Mouse (Mus musculus): ENCODE results near the gene Depdc5. TPM values are rescaled to one million over a fixed set of nuclear protein-coding genes. Genes with fewer than 3 reads are reported as not detected.
"Not testable (repeated sequence)": the region's sequence is repeated elsewhere in the genome, so short reads cannot be mapped to it uniquely, and the experiment has no call there.

Depdc5 gene
- total and polyA plus RNA-seq, 3 experiments = 21.1 to 39.3 (median 36.6) TPM

DNA sequence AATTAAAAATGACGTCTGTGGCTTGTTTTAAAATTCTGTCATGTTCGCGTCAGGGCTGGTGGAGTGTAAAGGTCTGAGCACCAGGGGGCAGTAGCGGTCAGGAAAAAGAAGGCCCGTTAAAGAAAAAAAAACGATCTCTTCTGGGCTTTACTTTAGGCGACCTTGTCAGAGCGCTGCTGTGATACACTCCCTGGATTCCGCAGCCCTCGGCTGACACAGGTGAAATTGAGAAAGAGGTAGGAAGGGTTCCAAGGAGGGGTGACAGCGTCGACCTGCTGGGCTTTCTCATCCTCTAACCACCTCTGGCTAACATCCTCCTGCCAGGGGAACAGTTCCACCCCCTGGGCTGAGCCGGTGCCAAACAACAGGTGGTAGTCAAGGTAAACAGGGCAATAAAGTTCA is 176.0 kb downstream of the Depdc5 start:
- peaks cover 6% of the 10 kb centered on the region for H3K9me3 ChIP-seq (replicated peaks; ENCODE audit: low read length)
- peak overlapping the region; percentile 91 for H3K4me2 ChIP-seq (ENCODE audit: insufficient read depth, low read depth, poor library complexity, severe bottlenecking)
- TF ChIP-seq ZC3H11A (IDR thresholded peaks at IDR 0.05; ENCODE audit: low read depth, low read length) (peak; percentile 58), NELFE (IDR thresholded peaks at IDR 0.05; ENCODE audit: low read depth, low read length) (0 out of 2 replicates have a peak, but pooled peaks have one; percentile 20), CTCF (conservative IDR thresholded peaks at IDR 0.05 in 1 of 2, IDR thresholded peaks at IDR 0.05 in 1 of 2; ENCODE audit: low read depth in 2 of 2, low read length in 2 of 2) (peak; percentile 45 to 92; a peak in 3 of 4 replicates), RAD21 (IDR thresholded peaks at IDR 0.05; ENCODE audit: low read depth, low read length) (peak; percentile 83), SIN3A (IDR thresholded peaks at IDR 0.05; ENCODE audit: low read length) (no peak; the same call in 1 of the 2 replicates), ZNF384 (IDR thresholded peaks at IDR 0.05; ENCODE audit: low read depth, low read length) (peak; percentile 97), SMC3 (IDR thresholded peaks at IDR 0.05; ENCODE audit: low read depth, low read length) (peak; percentile 84), MXI1 (IDR thresholded peaks at IDR 0.05; ENCODE audit: low read depth, low read length) (no peak)
- no peaks in the 10 kb centered on the region for H3K36me3 ChIP-seq (replicated peaks in 1 of 2; ENCODE audit: control insufficient read depth in 1 of 2, insufficient read depth in 1 of 2, low read length in 1 of 2)
- peak overlapping the region; percentile 59 for H3K9ac ChIP-seq (ENCODE audit: insufficient read depth, low read depth)
- no peak overlapping the region for H3K27ac ChIP-seq (ENCODE audit: insufficient read depth, low read depth)
- peak; percentile 84 for DNase-seq (ENCODE audit: extremely low read depth)
- in situ Hi-C loops (cut with MboI; ENCODE audit: low pct_ligation_motif_present, low pct_unique_long_range_greater_than_20kb, low sequenced_read_pairs) = loop anchor here (5.0 to 25.0 kb wide), 2 partner anchors 108 to 452 kb away; no protein-coding TSS in a partner anchor
- H3K4me3 ChIP-seq (replicated peaks in 1 of 3; ENCODE audit: low read depth in 2 of 3, low read length in 2 of 3, poor library complexity in 1 of 3) = peak overlapping the region in 2 of 3 experiments; percentile 27
- H3K27me3 ChIP-seq (replicated peaks) = peaks cover 12% of the 10 kb centered on the region
- H3K79me2 ChIP-seq (replicated peaks; ENCODE audit: control insufficient read depth, extremely low read depth, insufficient read depth, poor library complexity, severe bottlenecking) = no peaks in the 10 kb centered on the region
- dilution Hi-C loops (cut with MboI; ENCODE audit: extremely low pct_ligation_motif_present, extremely low pct_unique_long_range_greater_than_20kb, low sequenced_read_pairs) = no loop called here
- H3K4me1 ChIP-seq (ENCODE audit: control insufficient read depth in 1 of 2, insufficient read depth in 2 of 2) = peaks cover 3 to 11% of the 10 kb centered on the region in 2 experiments

DNA sequence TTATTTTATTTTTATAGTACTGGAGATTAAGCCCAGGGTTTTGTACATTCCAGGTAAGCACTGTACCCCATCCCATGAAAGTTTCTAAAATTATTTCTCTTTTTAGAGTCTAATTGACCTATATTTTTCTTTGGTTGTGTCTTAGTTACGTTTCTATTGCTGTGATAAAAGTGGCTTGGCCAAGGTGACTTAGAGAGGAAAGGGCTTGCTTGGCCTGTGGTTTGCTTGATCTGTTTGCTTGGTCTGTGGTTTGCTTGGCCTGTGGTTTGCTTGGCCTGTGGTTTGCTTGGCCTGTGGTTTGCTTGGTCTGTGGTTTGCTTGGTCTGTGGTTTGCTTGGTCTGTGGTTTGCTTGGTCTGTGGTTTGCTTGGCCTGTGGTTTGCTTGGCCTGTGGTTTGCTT is 177.2 kb downstream of the Depdc5 start:
- DNase-seq (ENCODE audit: extremely low read depth); H3K36me3 ChIP-seq (replicated peaks in 1 of 2; ENCODE audit: control insufficient read depth in 1 of 2, insufficient read depth in 1 of 2, low read length in 1 of 2); H3K4me2 ChIP-seq (ENCODE audit: insufficient read depth, low read depth, poor library complexity, severe bottlenecking); H3K4me3 ChIP-seq (replicated peaks in 1 of 3; ENCODE audit: low read depth in 2 of 3, low read length in 2 of 3, poor library complexity in 1 of 3); H3K9ac ChIP-seq (ENCODE audit: insufficient read depth, low read depth); dilution Hi-C loops (cut with MboI; ENCODE audit: extremely low pct_ligation_motif_present, extremely low pct_unique_long_range_greater_than_20kb, low sequenced_read_pairs); H3K79me2 ChIP-seq (replicated peaks; ENCODE audit: control insufficient read depth, extremely low read depth, insufficient read depth, poor library complexity, severe bottlenecking); H3K27ac ChIP-seq (ENCODE audit: insufficient read depth, low read depth); H3K9me3 ChIP-seq (replicated peaks; ENCODE audit: low read length): not testable (repeated sequence)
- Histone ChIP-seq H3K4me1 (ENCODE audit: control insufficient read depth in 1 of 2, insufficient read depth in 2 of 2) (peaks cover 3 to 11% of the 10 kb centered on the region in 2 experiments), H3K27me3 (replicated peaks) (peaks cover 13% of the 10 kb centered on the region)
- in situ Hi-C loops (cut with MboI; ENCODE audit: low pct_ligation_motif_present, low pct_unique_long_range_greater_than_20kb, low sequenced_read_pairs) = loop anchor here (25.0 kb wide), 1 partner anchor 453 kb away; no protein-coding TSS in a partner anchor

DNA sequence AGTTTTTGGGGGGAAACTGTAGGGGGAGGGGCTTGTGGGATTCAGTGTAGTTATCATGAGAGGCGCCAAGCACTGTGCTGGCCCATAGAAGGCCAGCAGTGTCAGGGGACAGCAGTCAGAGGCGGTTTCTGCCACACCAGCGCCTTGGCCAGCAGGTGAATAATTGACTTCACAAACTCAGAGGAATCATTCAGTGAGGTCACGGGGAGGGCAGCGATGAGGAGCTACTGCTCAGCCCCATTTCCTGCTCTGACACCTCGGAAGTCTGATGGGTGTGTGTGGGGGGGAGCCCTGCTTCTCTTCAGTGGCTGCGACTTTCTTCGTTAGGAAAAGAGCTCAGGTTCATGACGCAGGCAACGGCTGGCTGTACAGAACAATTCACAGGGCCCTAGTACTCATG is 179.9 kb downstream of the Depdc5 start:
- Histone ChIP-seq H3K4me2 (ENCODE audit: insufficient read depth, low read depth, poor library complexity, severe bottlenecking) (no peak overlapping the region), H3K9ac (ENCODE audit: insufficient read depth, low read depth) (no peak overlapping the region), H3K36me3 (replicated peaks in 1 of 2; ENCODE audit: control insufficient read depth in 1 of 2, insufficient read depth in 1 of 2, low read length in 1 of 2) (no peaks in the 10 kb centered on the region), H3K4me1 (ENCODE audit: control insufficient read depth in 1 of 2, insufficient read depth in 2 of 2) (peaks cover 3 to 10% of the 10 kb centered on the region in 2 experiments), H3K4me3 (replicated peaks in 1 of 3; ENCODE audit: low read depth in 2 of 3, low read length in 2 of 3, poor library complexity in 1 of 3) (no peak overlapping the region), H3K27me3 (replicated peaks) (peaks cover 24% of the 10 kb centered on the region), H3K79me2 (replicated peaks; ENCODE audit: control insufficient read depth, extremely low read depth, insufficient read depth, poor library complexity, severe bottlenecking) (no peaks in the 10 kb centered on the region), H3K9me3 (replicated peaks; ENCODE audit: low read length) (peaks cover 3% of the 10 kb centered on the region), H3K27ac (ENCODE audit: insufficient read depth, low read depth) (no peak overlapping the region)
- DNase-seq (ENCODE audit: extremely low read depth) = no peak
- dilution Hi-C loops (cut with MboI; ENCODE audit: extremely low pct_ligation_motif_present, extremely low pct_unique_long_range_greater_than_20kb, low sequenced_read_pairs) = no loop called here
- in situ Hi-C loops (cut with MboI; ENCODE audit: low pct_ligation_motif_present, low pct_unique_long_range_greater_than_20kb, low sequenced_read_pairs) = loop anchor here (25.0 kb wide), 1 partner anchor 456 kb away; no protein-coding TSS in a partner anchor
- TF ChIP-seq MYC (IDR thresholded peaks at IDR 0.05; ENCODE audit: low read depth, low read length) (no peak), MAZ (IDR thresholded peaks at IDR 0.05; ENCODE audit: low read depth, low read length) (no peak), CTCF (conservative IDR thresholded peaks at IDR 0.05 in 1 of 2, IDR thresholded peaks at IDR 0.05 in 1 of 2; ENCODE audit: low read depth in 2 of 2, low read length in 2 of 2) (no peak), USF2 (conservative IDR thresholded peaks at IDR 0.05; ENCODE audit: low read depth, low read length) (no peak), ZC3H11A (IDR thresholded peaks at IDR 0.05; ENCODE audit: low read depth, low read length) (no peak), E2F4 (IDR thresholded peaks at IDR 0.05; ENCODE audit: insufficient replicate concordance, low read depth, low read length) (no peak), USF1 (IDR thresholded peaks at IDR 0.05; ENCODE audit: low read depth, low read length) (no peak), JUN (IDR thresholded peaks at IDR 0.05; ENCODE audit: insufficient read depth, low read depth, low read length) (no peak), MEF2A (IDR thresholded peaks at IDR 0.05; ENCODE audit: borderline replicate concordance, low read depth, low read length) (no peak), ZMIZ1 (IDR thresholded peaks at IDR 0.05; ENCODE audit: low read depth, low read length) (no peak), IRF4 (IDR thresholded peaks at IDR 0.05; ENCODE audit: low read depth, low read length) (no peak), CHD2 (IDR thresholded peaks at IDR 0.05; ENCODE audit: low read length) (no peak), BHLHE40 (IDR thresholded peaks at IDR 0.05; ENCODE audit: low read depth, low read length) (no peak), UBTF (IDR thresholded peaks at IDR 0.05; ENCODE audit: low read depth, low read length) (no peak), MXI1 (IDR thresholded peaks at IDR 0.05; ENCODE audit: low read depth, low read length) (no peak), EP300 (IDR thresholded peaks at IDR 0.05; ENCODE audit: low read length) (no peak), POLR2AphosphoS2 (IDR thresholded peaks at IDR 0.05; ENCODE audit: low read depth, low read length) (no peak), TCF12 (IDR thresholded peaks at IDR 0.05; ENCODE audit: low read depth, low read length) (no peak)
